Mouse (Mus musculus) forebrain, embryonic 11.5 days (tissue): ENCODE data around the gene Robo2. TPM values are rescaled to one million over a fixed set of nuclear protein-coding genes. Genes with fewer than 3 reads are reported as not detected.

Experiments
- ATAC-seq: fragments of 200-750 bp; cut with Nextera tagmentation; replicated peaks from 2 replicates; pipeline ENCODE4 v1.8.0; 2017; ENCODE audit warnings: moderate TSS enrichment; ENCODE audit not compliant: low FRiP score
- DNase-seq: peaks from one replicate; pipeline ENCODE4 v3.0.0-alpha.2; 2017; ENCODE audit warnings: low spot score
- H3K27ac ChIP-seq: fragments of 300-500 bp; sonication (generic); 2 replicates; pipeline ENCODE4 v1.5.1; 2014; ENCODE audit warnings: low read depth, low read length
- H3K27me3 ChIP-seq: fragments of 300-500 bp; sonication (generic); 2 replicates; pipeline ENCODE4 v1.6.1; 2014; ENCODE audit warnings: mild to moderate bottlenecking, low read length, mixed read lengths; ENCODE audit not compliant: control insufficient read depth, insufficient read depth
- H3K36me3 ChIP-seq: fragments of 300-500 bp; sonication (generic); 2 replicates; pipeline ENCODE4 v1.6.1; 2014; ENCODE audit warnings: mild to moderate bottlenecking, low read length, moderate library complexity, mixed read lengths; ENCODE audit not compliant: control insufficient read depth, insufficient read depth
- H3K4me1 ChIP-seq: fragments of 300-500 bp; sonication (generic); replicated peaks from 2 replicates; pipeline ENCODE4 v1.6.1; 2014; ENCODE audit warnings: low read length, mixed read lengths; ENCODE audit not compliant: control insufficient read depth, insufficient read depth
- H3K4me2 ChIP-seq: fragments of 300-500 bp; sonication (generic); 2 replicates; pipeline ENCODE4 v1.6.1; 2014; ENCODE audit warnings: low read depth, mild to moderate bottlenecking, low read length, moderate library complexity, mixed read lengths; ENCODE audit not compliant: severe bottlenecking
- H3K4me3 ChIP-seq: fragments of 300-500 bp; sonication (generic); 2 replicates; pipeline ENCODE4 v1.5.1; 2014; ENCODE audit warnings: low read depth, low read length
- H3K9ac ChIP-seq: fragments of 300-500 bp; sonication (generic); 2 replicates; pipeline ENCODE4 v1.6.1; 2014; ENCODE audit warnings: low read length
- H3K9me3 ChIP-seq: fragments of 300-500 bp; sonication (generic); 2 replicates; pipeline ENCODE4 v1.6.1; 2016; ENCODE audit warnings: low read length, mixed read lengths; ENCODE audit not compliant: control insufficient read depth
- WGBS: fragments of 180-500 bp; shearing (Covaris S2); extraction: QIAGEN DNeasy Blood & Tissue Kit; methylation state at CpG from one replicate; pipeline ENCODE4 v1.1.7; 2014; 5-methylcytosine and 5-hydroxymethylcytosine counted together
- polyA plus RNA-seq: library from polyadenylated mRNA; unstranded; fragments of >200 nt; fragmentation: Nextera tagmentation; extraction: Ambion mirVana; gene quantifications from 2 replicates; pipeline ENCODE4 v1.2.1, GENCODE M21; 2014

The Robo2 gene
- polyA plus RNA-seq, 1 experiment from 2014 or later: 33.7 TPM

- Histone ChIP-seq H3K27ac (no peak overlapping the region), H3K36me3 (no peaks in the 10 kb centered on the region), H3K4me1 (no peaks in the 10 kb centered on the region), H3K9me3 (no peaks in the 10 kb centered on the region), H3K4me2 (no peak overlapping the region), H3K27me3 (no peaks in the 10 kb centered on the region), H3K9ac (no peak overlapping the region), H3K4me3 (no peak overlapping the region)
- 88% methylated on average over 11 of the region's 11 CpGs for WGBS
- ATAC-seq (no peak), DNase-seq (no peak)
Measured at GRCm38 (mm10) chr16:73908504-73908903, 503.1 kb downstream of the Robo2 start.

GRCm38 (mm10) chr16:73896856-73897255 lies 514.8 kb downstream of the Robo2 start:
- Histone ChIP-seq H3K4me1 (no peaks in the 10 kb centered on the region), H3K9me3 (no peaks in the 10 kb centered on the region), H3K27me3 (no peaks in the 10 kb centered on the region), H3K36me3 (no peaks in the 10 kb centered on the region), H3K4me2 (no peak overlapping the region), H3K4me3 (no peak overlapping the region), H3K27ac (no peak overlapping the region), H3K9ac (no peak overlapping the region)
- DNase-seq (no peak), ATAC-seq (no peak)
- 89% methylated on average over 11 of the region's 11 CpGs for WGBS

GRCm38 (mm10) chr16:73881911-73882310 lies 529.7 kb downstream of the Robo2 start:
- 67% methylated on average over 1 of the region's 1 CpGs for WGBS
- H3K9me3 ChIP-seq: no peaks in the 10 kb centered on the region
- DNase-seq (no peak), ATAC-seq (no peak; the same call in 1 of the 2 replicates)
- no peak overlapping the region for H3K4me2 ChIP-seq
- no peaks in the 10 kb centered on the region for H3K36me3 ChIP-seq
- H3K9ac ChIP-seq: no peak overlapping the region
- H3K4me3 ChIP-seq: no peak overlapping the region
- H3K27ac ChIP-seq: no peak overlapping the region
- no peaks in the 10 kb centered on the region for H3K27me3 ChIP-seq
- H3K4me1 ChIP-seq: no peaks in the 10 kb centered on the region

GRCm38 (mm10) chr16:73877973-73878372 lies 533.7 kb downstream of the Robo2 start:
- no peaks in the 10 kb centered on the region for H3K9me3 ChIP-seq
- no peak for DNase-seq
- no peaks in the 10 kb centered on the region for H3K27me3 ChIP-seq
- 87% methylated on average over 3 of the region's 3 CpGs for WGBS
- no peak overlapping the region for H3K27ac ChIP-seq
- H3K4me3 ChIP-seq: no peak overlapping the region
- no peak overlapping the region for H3K9ac ChIP-seq
- no peak overlapping the region for H3K4me2 ChIP-seq
- ATAC-seq: no peak
- no peaks in the 10 kb centered on the region for H3K4me1 ChIP-seq
- H3K36me3 ChIP-seq: no peaks in the 10 kb centered on the region

- Histone ChIP-seq H3K27me3 (no peaks in the 10 kb centered on the region), H3K4me2 (no peak overlapping the region), H3K9me3 (no peaks in the 10 kb centered on the region), H3K36me3 (no peaks in the 10 kb centered on the region), H3K4me1 (no peaks in the 10 kb centered on the region), H3K9ac (no peak overlapping the region), H3K4me3 (no peak overlapping the region), H3K27ac (no peak overlapping the region)
- ATAC-seq (no peak), DNase-seq (no peak)
- 83% methylated on average over 2 of the region's 2 CpGs for WGBS
Measured at GRCm38 (mm10) chr16:73874991-73875390, 536.6 kb downstream of the Robo2 start.

- no peaks in the 10 kb centered on the region for H3K9me3 ChIP-seq
- no peak overlapping the region for H3K4me2 ChIP-seq
- no peak for ATAC-seq
- no peaks in the 10 kb centered on the region for H3K4me1 ChIP-seq
- H3K27me3 ChIP-seq: no peaks in the 10 kb centered on the region
- no peak overlapping the region for H3K9ac ChIP-seq
- no peak for DNase-seq
- no peaks in the 10 kb centered on the region for H3K36me3 ChIP-seq
- H3K4me3 ChIP-seq: no peak overlapping the region
- H3K27ac ChIP-seq: no peak overlapping the region
- 95% methylated on average over 5 of the region's 5 CpGs for WGBS
Measured at GRCm38 (mm10) chr16:73873828-73874558, 537.6 kb downstream of the Robo2 start.

GRCm38 (mm10) chr16:73870296-73870695 lies 541.3 kb downstream of the Robo2 start:
- Histone ChIP-seq H3K27ac (no peak overlapping the region), H3K9ac (no peak overlapping the region), H3K36me3 (no peaks in the 10 kb centered on the region), H3K4me2 (no peak overlapping the region), H3K4me1 (no peaks in the 10 kb centered on the region), H3K9me3 (no peaks in the 10 kb centered on the region), H3K4me3 (no peak overlapping the region), H3K27me3 (no peaks in the 10 kb centered on the region)
- no peak for ATAC-seq
- DNase-seq: no peak
- 82% methylated on average over 5 of the region's 5 CpGs for WGBS

- Histone ChIP-seq H3K9me3 (no peaks in the 10 kb centered on the region), H3K36me3 (no peaks in the 10 kb centered on the region), H3K4me2 (no peak overlapping the region), H3K27ac (no peak overlapping the region), H3K27me3 (no peaks in the 10 kb centered on the region), H3K9ac (no peak overlapping the region), H3K4me3 (no peak overlapping the region), H3K4me1 (no peaks in the 10 kb centered on the region)
- DNase-seq (no peak), ATAC-seq (no peak)
- 90% methylated on average over 7 of the region's 7 CpGs for WGBS
Measured at GRCm38 (mm10) chr16:73869527-73870212, 542.0 kb downstream of the Robo2 start.
